Mouse (Mus musculus) limb, embryonic 12.5 days (tissue): ENCODE data around the gene Fam89a. TPM values are rescaled to one million over a fixed set of nuclear protein-coding genes. Genes with fewer than 3 reads are reported as not detected.
A peak's percentile ranks its signal among the peaks of the same experiment; 100 is the strongest.

Source experiments
- ATAC-seq: fragments of 200-750 bp; cut with Nextera tagmentation; 2 replicates; pipeline ENCODE4 v1.8.0; 2017; ENCODE audit warnings: low read depth, moderate TSS enrichment; ENCODE audit not compliant: insufficient number of reproducible peaks, insufficient read depth, low FRiP score, low TSS enrichment
- H3K27ac ChIP-seq: fragments of 300-500 bp; sonication (generic); 2 replicates; pipeline ENCODE4 v1.5.1; 2016; ENCODE audit warnings: mild to moderate bottlenecking, moderate library complexity
- H3K27me3 ChIP-seq: fragments of 300-500 bp; sonication (generic); 2 replicates; pipeline ENCODE4 v1.6.1; 2016; ENCODE audit warnings: mild to moderate bottlenecking, moderate library complexity
- H3K36me3 ChIP-seq: fragments of 300-500 bp; sonication (generic); 2 replicates; pipeline ENCODE4 v1.6.1; 2016; ENCODE audit warnings: mild to moderate bottlenecking, moderate library complexity
- H3K4me1 ChIP-seq: fragments of 300-500 bp; sonication (generic); replicated peaks from 2 replicates; pipeline ENCODE4 v1.6.1; 2016
- H3K4me2 ChIP-seq: fragments of 300-500 bp; sonication (generic); 2 replicates; pipeline ENCODE4 v1.6.1; 2016; ENCODE audit warnings: mild to moderate bottlenecking, moderate library complexity
- H3K4me3 ChIP-seq: fragments of 300-500 bp; sonication (generic); replicated peaks from 2 replicates; pipeline ENCODE4 v1.5.1; 2016; ENCODE audit warnings: mild to moderate bottlenecking
- H3K9ac ChIP-seq: fragments of 300-500 bp; sonication (generic); replicated peaks from 2 replicates; pipeline ENCODE4 v1.6.1; 2016; ENCODE audit warnings: mild to moderate bottlenecking, moderate library complexity
- H3K9me3 ChIP-seq: fragments of 300-500 bp; sonication (generic); 2 replicates; pipeline ENCODE4 v1.6.1; 2016; ENCODE audit warnings: mild to moderate bottlenecking, moderate library complexity
- WGBS: fragments of 180-500 bp; shearing (Covaris S2); methylation state at CpG from one replicate; pipeline ENCODE4 v1.1.7; 2016; 5-methylcytosine and 5-hydroxymethylcytosine counted together
- polyA plus RNA-seq: library from polyadenylated mRNA; unstranded; fragments of >200 nt; fragmentation: Nextera tagmentation; extraction: Ambion mirVana; gene quantifications from 2 replicates; pipeline ENCODE4 v1.2.1, GENCODE M21; 2016

Gene Fam89a
- polyA plus RNA-seq, 1 experiment from 2014 or later = 4.4 TPM

DNA sequence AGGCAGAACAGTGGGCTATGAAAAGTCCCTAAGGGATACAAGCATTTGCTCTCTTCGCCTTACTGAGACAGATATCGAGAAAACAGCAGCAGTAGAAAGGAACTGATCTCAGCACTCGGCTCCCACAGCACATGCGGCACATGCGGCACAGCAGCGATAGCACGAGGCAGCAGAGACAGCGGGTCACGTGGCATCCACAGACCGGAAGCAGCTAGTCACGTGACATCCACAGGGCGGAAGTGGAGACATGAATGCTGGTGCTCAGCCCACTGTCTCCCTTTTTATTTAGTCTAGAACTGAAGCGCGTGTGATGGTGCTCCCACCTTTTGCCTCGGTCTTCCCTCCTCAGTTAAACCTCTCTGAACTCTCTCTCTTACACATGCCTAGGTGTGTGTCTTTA lies 31.6 kb upstream of the Fam89a start:
- H3K4me2 ChIP-seq = no peak overlapping the region
- H3K36me3 ChIP-seq = no peaks in the 10 kb centered on the region
- no peaks in the 10 kb centered on the region for H3K9me3 ChIP-seq
- H3K27ac ChIP-seq = no peak overlapping the region
- ATAC-seq = no peak
- peaks cover 39% of the 10 kb centered on the region for H3K27me3 ChIP-seq
- H3K4me1 ChIP-seq = no peaks in the 10 kb centered on the region
- H3K4me3 ChIP-seq = no peak overlapping the region
- 92% methylated on average over 15 of the region's 15 CpGs for WGBS
- no peak overlapping the region for H3K9ac ChIP-seq

DNA sequence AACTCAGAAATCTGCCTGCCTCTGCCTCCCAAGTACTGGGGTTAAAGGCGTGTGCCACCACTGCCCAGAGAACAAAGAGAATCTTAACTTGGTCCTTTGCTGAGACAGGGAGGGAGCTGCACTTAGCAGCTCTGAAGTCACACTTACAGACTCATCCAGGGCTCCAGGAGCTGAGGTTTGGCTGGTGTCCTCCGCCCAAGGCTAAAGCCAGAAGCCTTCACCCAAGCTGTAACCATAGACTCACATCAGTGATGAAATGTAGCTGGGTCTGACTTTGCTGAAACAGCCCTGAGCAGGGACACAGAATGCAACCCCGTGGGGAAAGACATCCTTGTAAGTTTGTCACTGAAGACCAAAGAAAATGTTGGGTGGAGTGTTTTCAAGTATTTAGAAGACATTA lies 30.8 kb upstream of the Fam89a start:
- H3K4me2 ChIP-seq = no peak overlapping the region
- 68% methylated on average over 3 of the region's 3 CpGs for WGBS

DNA sequence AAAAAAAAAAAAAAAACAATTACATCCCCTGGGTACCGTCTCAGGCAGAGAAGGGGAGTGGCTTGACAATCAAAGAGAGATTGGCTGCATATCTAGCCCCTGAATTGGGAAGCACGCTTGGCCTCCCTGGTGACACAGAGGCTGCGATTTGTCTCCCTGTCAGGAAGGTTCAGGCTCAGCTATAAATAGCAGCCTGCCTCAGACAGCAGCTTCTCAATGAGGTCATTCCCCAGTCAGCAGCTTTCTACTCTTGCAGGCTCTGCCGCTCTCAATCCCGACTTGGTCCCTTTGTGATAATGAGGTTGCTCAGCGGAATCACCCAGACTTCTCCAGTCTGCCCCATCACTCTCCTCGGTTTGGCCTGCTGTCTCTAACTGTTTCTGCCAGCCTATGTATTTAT lies 28.6 kb upstream of the Fam89a start:
- H3K27me3 ChIP-seq = peaks cover 42% of the 10 kb centered on the region
- H3K9ac ChIP-seq = no peak overlapping the region
- no peaks in the 10 kb centered on the region for H3K4me1 ChIP-seq
- 22% methylated on average over 7 of the region's 7 CpGs for WGBS
- H3K4me2 ChIP-seq = no peak overlapping the region
- ATAC-seq = no peak
- H3K4me3 ChIP-seq = no peak overlapping the region
- no peak overlapping the region for H3K27ac ChIP-seq
- H3K36me3 ChIP-seq = no peaks in the 10 kb centered on the region
- H3K9me3 ChIP-seq = no peaks in the 10 kb centered on the region

More for the DNA sequence above, 30.8 kb upstream of the Fam89a start:
- Histone ChIP-seq H3K27ac (no peak overlapping the region), H3K4me1 (no peaks in the 10 kb centered on the region), H3K27me3 (peaks cover 40% of the 10 kb centered on the region), H3K36me3 (no peaks in the 10 kb centered on the region), H3K9ac (no peak overlapping the region), H3K4me3 (no peak overlapping the region), H3K9me3 (no peaks in the 10 kb centered on the region)
- no peak for ATAC-seq

DNA sequence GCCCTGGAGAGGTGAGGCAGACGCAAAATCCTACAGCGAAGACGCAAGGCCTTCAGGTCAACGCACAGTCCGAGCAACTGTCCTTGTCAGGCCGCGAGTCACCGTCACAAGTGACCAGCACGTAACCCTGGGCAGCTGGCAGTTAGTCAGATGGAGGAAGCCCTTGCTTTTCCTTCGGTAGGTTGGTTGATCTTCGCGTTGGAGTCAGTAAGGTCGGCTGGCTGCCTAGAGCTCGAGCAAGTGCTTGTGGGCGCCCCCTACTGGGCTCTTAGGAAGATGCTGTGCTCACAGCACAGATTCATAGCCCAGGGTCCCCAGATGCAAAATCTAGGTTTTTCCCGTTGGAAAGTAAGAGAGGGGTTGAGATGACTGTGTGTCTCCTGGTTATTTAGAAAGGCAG lies 24.1 kb upstream of the Fam89a start:
- Histone ChIP-seq H3K4me3 (no peak overlapping the region), H3K36me3 (no peaks in the 10 kb centered on the region), H3K27me3 (peaks cover 44% of the 10 kb centered on the region), H3K27ac (no peak overlapping the region), H3K9me3 (no peaks in the 10 kb centered on the region), H3K9ac (no peak overlapping the region), H3K4me2 (peak overlapping the region; percentile 37; the same call in 1 of the 2 replicates), H3K4me1 (no peaks in the 10 kb centered on the region)
- WGBS = 14% methylated on average over 16 of the region's 16 CpGs
- ATAC-seq = no peak

DNA sequence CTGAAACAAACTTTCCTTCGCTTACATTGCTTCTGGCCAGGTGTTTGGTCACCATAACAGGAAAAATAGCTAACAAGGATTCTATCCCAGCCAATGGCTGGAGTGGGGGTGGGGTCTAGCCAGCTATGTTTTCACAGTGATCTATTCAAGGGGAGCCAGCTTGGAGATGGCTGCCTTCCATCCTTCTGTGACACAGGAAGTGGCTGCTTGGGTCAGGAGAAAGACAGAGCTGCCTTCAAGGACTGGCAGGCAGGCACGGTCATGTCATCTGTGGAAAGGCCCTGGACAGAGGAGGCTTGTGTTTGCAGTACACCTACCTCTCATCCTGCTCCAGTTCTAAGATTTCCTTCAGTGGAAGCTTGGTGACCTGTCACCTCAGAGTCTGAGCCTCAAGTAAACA lies 20.8 kb upstream of the Fam89a start:
- Histone ChIP-seq H3K9ac (no peak overlapping the region), H3K27me3 (peaks cover 29% of the 10 kb centered on the region), H3K4me3 (no peak overlapping the region), H3K27ac (no peak overlapping the region), H3K9me3 (0 out of 2 replicates have a peak, but pooled peaks cover 2% of the 10 kb centered on the region), H3K36me3 (no peaks in the 10 kb centered on the region), H3K4me2 (no peak overlapping the region), H3K4me1 (no peaks in the 10 kb centered on the region)
- no peak for ATAC-seq
- 62% methylated on average over 2 of the region's 2 CpGs for WGBS

DNA sequence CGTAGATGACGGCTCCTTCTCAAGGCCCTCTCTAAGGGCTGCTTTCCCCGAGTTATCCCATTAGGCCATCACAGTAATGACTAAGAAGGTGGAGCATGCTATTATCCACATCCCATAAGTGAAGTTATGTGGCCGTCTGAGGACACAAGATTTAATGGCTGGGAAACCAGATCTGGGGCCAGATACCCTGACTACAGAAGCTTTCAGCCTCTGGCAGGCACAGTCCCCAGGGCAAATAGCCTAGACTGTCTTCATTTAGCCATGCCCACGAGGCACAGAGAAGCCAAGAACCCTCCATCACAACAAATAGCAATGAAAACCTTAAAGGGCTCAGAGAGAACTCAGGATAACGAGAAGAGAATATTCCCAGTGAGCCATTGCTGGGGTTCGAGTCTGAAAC lies 11.4 kb upstream of the Fam89a start:
- H3K4me1 ChIP-seq = no peaks in the 10 kb centered on the region
- H3K9me3 ChIP-seq = no peaks in the 10 kb centered on the region
- no peak overlapping the region for H3K27ac ChIP-seq
- no peaks in the 10 kb centered on the region for H3K27me3 ChIP-seq
- H3K9ac ChIP-seq = no peak overlapping the region
- no peak for ATAC-seq
- H3K4me3 ChIP-seq = no peak overlapping the region
- no peaks in the 10 kb centered on the region for H3K36me3 ChIP-seq
- no peak overlapping the region for H3K4me2 ChIP-seq
- 55% methylated on average over 7 of the region's 7 CpGs for WGBS

DNA sequence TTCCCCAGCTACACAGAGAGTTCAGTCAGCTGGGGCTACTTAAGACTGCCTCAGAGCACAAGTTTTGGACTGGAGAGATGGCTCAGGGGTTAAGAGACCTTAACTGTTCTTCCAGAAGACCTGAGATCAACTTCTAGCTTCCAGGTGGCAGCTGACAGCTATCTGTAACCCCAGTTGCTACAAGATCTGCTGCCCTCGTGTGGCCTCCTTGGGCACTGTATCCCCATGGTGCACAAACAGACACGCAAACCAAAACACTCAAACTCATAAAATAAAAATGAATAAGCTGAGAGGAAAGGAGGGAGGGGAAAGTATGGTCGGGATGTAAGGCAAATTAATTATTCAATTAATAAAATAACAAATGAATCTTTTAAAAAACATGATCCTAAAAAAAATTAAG lies 6.9 kb upstream of the Fam89a start:
- 37% methylated on average over 3 of the region's 3 CpGs for WGBS
- no peak overlapping the region for H3K4me2 ChIP-seq
- no peak overlapping the region for H3K9ac ChIP-seq
- H3K27me3 ChIP-seq = peaks cover 18% of the 10 kb centered on the region
- no peak overlapping the region for H3K4me3 ChIP-seq
- H3K27ac ChIP-seq = no peak overlapping the region
- H3K9me3 ChIP-seq = no peaks in the 10 kb centered on the region
- ATAC-seq = no peak
- no peaks in the 10 kb centered on the region for H3K36me3 ChIP-seq
- no peaks in the 10 kb centered on the region for H3K4me1 ChIP-seq

DNA sequence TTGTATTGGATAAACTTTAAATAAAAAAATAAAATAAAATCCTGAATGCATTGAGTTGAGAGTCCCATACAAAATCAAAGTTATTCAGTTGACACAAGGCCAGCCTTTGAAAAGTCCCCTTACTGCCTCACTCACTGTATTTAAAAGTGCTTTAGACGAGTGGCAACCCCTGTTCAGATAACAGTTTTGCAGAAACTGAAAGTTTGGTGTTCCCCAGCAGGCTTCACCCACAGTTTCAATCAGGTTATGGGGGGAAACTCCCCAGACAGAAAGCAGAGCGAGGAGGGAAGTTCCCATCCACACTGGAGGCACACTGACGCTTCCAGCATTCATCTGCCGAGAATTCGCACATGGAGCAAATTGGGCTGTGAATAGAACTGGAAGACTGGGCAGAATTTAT lies 5.0 kb upstream of the Fam89a start:
- H3K36me3 ChIP-seq = no peaks in the 10 kb centered on the region
- no peak overlapping the region for H3K9ac ChIP-seq
- no peak overlapping the region for H3K4me3 ChIP-seq
- WGBS = 68% methylated on average over 5 of the region's 5 CpGs
- ATAC-seq = no peak
- peaks cover 7% of the 10 kb centered on the region for H3K4me1 ChIP-seq
- peaks cover 37% of the 10 kb centered on the region for H3K27me3 ChIP-seq
- no peak overlapping the region for H3K4me2 ChIP-seq
- H3K27ac ChIP-seq = no peak overlapping the region
- no peaks in the 10 kb centered on the region for H3K9me3 ChIP-seq

DNA sequence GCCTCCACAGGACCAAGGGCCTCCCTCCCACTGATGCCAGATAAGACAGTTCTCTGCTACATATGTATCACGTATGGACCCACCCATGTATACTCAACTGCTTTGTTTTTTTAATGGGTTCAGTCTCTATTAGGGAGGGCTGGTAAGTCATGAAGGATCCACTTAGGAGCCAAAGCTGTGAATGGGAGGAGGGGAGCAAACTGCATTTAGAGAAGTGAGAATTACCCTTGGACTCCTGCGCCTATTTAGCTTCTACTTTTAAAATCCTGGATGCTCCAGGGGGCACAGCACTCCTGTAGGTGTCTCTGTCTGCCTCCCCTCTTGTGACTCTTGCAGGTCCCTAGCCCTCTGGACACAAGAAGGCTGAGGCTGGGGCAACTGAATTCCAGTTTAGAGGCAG lies 4.5 kb upstream of the Fam89a start:
- Histone ChIP-seq H3K36me3 (no peaks in the 10 kb centered on the region), H3K27me3 (peaks cover 42% of the 10 kb centered on the region), H3K9ac (no peak overlapping the region), H3K4me3 (no peak overlapping the region), H3K4me1 (peaks cover 11% of the 10 kb centered on the region), H3K27ac (no peak overlapping the region), H3K4me2 (no peak overlapping the region), H3K9me3 (no peaks in the 10 kb centered on the region)
- 69% methylated on average over 2 of the region's 2 CpGs for WGBS
- no peak for ATAC-seq

DNA sequence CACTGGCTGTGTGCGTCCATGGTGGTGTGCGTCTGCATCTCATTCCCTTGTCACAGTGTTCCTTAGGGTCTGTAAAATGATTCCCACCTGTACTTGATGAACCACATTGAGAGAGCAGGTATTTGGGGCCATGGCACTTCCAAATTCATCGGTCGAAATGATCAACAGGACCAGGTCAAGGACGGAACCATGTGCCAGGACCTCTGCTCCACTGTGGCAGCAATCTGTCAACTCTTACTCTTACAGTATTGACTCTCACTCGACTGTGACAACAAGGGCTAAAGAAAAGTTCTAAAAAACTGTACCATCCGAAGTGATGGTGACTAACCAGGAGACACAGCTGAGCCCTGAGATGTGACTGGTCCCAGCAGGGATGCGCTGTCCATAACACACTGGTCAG lies 3.8 kb upstream of the Fam89a start:
- Histone ChIP-seq H3K4me2 (no peak overlapping the region), H3K4me1 (peaks cover 18% of the 10 kb centered on the region), H3K4me3 (no peak overlapping the region), H3K27me3 (peaks cover 48% of the 10 kb centered on the region), H3K36me3 (no peaks in the 10 kb centered on the region), H3K9ac (no peak overlapping the region), H3K27ac (no peak overlapping the region), H3K9me3 (no peaks in the 10 kb centered on the region)
- no peak for ATAC-seq
- 80% methylated on average over 8 of the region's 8 CpGs for WGBS

DNA sequence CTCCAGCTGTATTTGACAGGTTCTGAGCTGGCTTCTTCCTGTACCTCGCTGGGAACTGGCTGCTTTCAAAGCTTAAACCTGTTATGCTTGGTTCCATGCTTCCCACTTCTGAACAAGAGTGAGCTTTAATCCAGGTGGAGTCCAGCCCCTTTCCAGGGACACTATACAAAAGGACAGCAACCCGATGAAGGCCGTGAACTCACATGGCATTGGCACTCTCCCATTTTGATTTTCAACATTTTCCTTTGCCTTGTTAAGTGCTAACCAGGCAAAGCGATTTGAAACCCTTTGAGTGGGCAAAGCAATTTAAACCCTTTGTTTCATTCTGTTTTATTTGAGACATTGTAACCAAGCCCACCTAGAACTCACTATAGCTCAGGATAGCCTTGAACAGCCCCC lies 3.2 kb upstream of the Fam89a start:
- ATAC-seq = no peak
- H3K4me1 ChIP-seq = peaks cover 19% of the 10 kb centered on the region
- H3K4me3 ChIP-seq = no peak overlapping the region
- no peaks in the 10 kb centered on the region for H3K36me3 ChIP-seq
- no peak overlapping the region for H3K9ac ChIP-seq
- H3K9me3 ChIP-seq = no peaks in the 10 kb centered on the region
- 51% methylated on average over 4 of the region's 4 CpGs for WGBS
- H3K4me2 ChIP-seq = no peak overlapping the region
- H3K27ac ChIP-seq = no peak overlapping the region
- H3K27me3 ChIP-seq = peaks cover 55% of the 10 kb centered on the region

DNA sequence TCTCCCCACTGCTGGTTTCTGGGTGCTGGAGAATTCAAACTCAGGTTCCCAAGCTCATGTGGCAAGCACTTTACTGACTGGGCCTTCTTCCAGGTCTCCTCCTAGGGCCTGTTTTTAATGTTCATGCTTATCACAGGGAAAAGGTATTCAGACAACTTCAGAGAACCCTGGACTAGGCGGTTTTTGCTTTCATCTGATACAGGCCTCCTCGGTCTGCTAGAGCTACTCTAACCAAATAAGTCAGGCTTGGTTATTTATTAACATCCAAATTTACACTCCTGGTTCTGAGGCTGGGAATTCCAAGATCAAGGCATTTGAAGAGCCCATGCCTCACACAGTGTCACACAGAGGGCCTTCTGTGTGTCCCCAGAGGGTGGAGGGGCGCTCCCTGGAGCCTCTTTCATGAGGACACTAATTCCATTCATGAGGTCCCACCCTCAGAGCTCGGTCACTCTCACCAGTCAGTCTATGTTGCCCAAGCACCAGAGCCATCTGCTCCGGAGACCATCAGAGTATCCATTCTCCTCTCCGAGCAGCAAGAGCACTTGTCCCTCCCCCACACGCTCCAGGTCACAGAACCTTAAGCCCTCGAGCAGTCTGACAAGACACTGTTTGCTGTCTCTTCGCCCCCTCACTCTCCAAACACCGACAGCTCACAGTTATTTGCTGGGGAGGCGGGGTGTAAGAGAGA lies 2.6 kb upstream of the Fam89a start:
- H3K36me3 ChIP-seq = no peaks in the 10 kb centered on the region
- no peaks in the 10 kb centered on the region for H3K9me3 ChIP-seq
- ATAC-seq = no peak
- peaks cover 19% of the 10 kb centered on the region for H3K4me1 ChIP-seq
- WGBS = 20% methylated on average over 11 of the region's 11 CpGs
- H3K27ac ChIP-seq = no peak overlapping the region
- peaks cover 61% of the 10 kb centered on the region for H3K27me3 ChIP-seq
- no peak overlapping the region for H3K9ac ChIP-seq
- H3K4me2 ChIP-seq = no peak overlapping the region
- H3K4me3 ChIP-seq = no peak overlapping the region
